Mouse (Mus musculus): ENCODE measurements around the gene Emc10.

Gene Emc10

GRCm38 (mm10) chr7:44463056-44463425 is 33.3 kb downstream of the Emc10 start:
- no peak for DNase-seq (ENCODE audit: low read depth, low spot score)

- DNase-seq (ENCODE audit: low read depth, low spot score) = no peak
Measured at GRCm38 (mm10) chr7:44462218-44463055, 33.9 kb downstream of the Emc10 start.

GRCm38 (mm10) chr7:44461503-44462217 is 34.7 kb downstream of the Emc10 start:
- no peak for DNase-seq (ENCODE audit: low read depth, low spot score)

GRCm38 (mm10) chr7:44460767-44461502 is 35.4 kb downstream of the Emc10 start:
- DNase-seq (ENCODE audit: low read depth, low spot score) = no peak

GRCm38 (mm10) chr7:44460067-44460466 is 36.3 kb downstream of the Emc10 start:
- DNase-seq (ENCODE audit: low read depth, low spot score) = no peak

GRCm38 (mm10) chr7:44456302-44456701 is 40.0 kb downstream of the Emc10 start:
- DNase-seq (ENCODE audit: low read depth, low spot score) = no peak

GRCm38 (mm10) chr7:44453256-44453655 is 43.1 kb downstream of the Emc10 start:
- DNase-seq (ENCODE audit: low read depth, low spot score) = no peak

- DNase-seq (ENCODE audit: low read depth, low spot score) = no peak
Measured at GRCm38 (mm10) chr7:44446070-44446855, 50.1 kb downstream of the Emc10 start.

GRCm38 (mm10) chr7:44445528-44445923 is 50.8 kb downstream of the Emc10 start:
- no peak for DNase-seq (ENCODE audit: low read depth, low spot score)

GRCm38 (mm10) chr7:44444886-44445527 is 51.3 kb downstream of the Emc10 start:
- DNase-seq (ENCODE audit: low read depth, low spot score) = no peak

GRCm38 (mm10) chr7:44443268-44444173 is 52.8 kb downstream of the Emc10 start:
- no peak for DNase-seq (ENCODE audit: low read depth, low spot score)

- DNase-seq (ENCODE audit: low read depth, low spot score) = no peak
Measured at GRCm38 (mm10) chr7:44442407-44442821, 53.9 kb downstream of the Emc10 start.

GRCm38 (mm10) chr7:44441648-44442109 is 54.6 kb downstream of the Emc10 start:
- no peak for DNase-seq (ENCODE audit: low read depth, low spot score)

GRCm38 (mm10) chr7:44441180-44441579 is 55.1 kb downstream of the Emc10 start:
- DNase-seq (ENCODE audit: low read depth, low spot score) = no peak

GRCm38 (mm10) chr7:44440479-44440878 is 55.9 kb downstream of the Emc10 start:
- no peak for DNase-seq (ENCODE audit: low read depth, low spot score)
